Mouse (Mus musculus): ENCODE measurements around the gene Cpne2. TPM values are rescaled to one million over a fixed set of nuclear protein-coding genes. Genes with fewer than 3 reads are reported as not detected.

The Cpne2 gene
- 25.6 and 29.9 TPM in 2 replicates for polyA plus RNA-seq (2015; fragmentation: Nextera tagmentation; extraction: Ambion mirVana)

- Histone ChIP-seq H3K9me3 (replicated peaks) (no peaks in the 10 kb centered on the region), H3K9ac (replicated peaks) (peak within 1 kb of the TSS; percentile 75), H3K4me2 (peak within 1 kb of the TSS; percentile 86), H3K27me3 (replicated peaks) (peaks cover 30% of the 10 kb centered on the region), H3K4me3 (replicated peaks) (peak within 1 kb of the TSS; percentile 62), H3K4me1 (peaks cover 47% of the 10 kb centered on the region), H3K36me3 (no peaks in the 10 kb centered on the region), H3K27ac (replicated peaks) (peak within 1 kb of the TSS; percentile 76)
- under 1% methylated on average over 78 of the region's 81 CpGs for WGBS
- ATAC-seq (ENCODE audit: low FRiP score) = peak; percentile 75
These were observed at the start of gene Cpne2 for GRCm38 (mm10) chr8:94532873-94533671. TSS of gene Cpne2 (plus strand) at chr8:94532990.

- ATAC-seq (ENCODE audit: low FRiP score) = no peak
These were observed 47.5 kb upstream of the Cpne2 start for GRCm38 (mm10) chr8:94485288-94485687.

GRCm38 (mm10) chr8:94485882-94486281, 46.9 kb upstream of the Cpne2 start:
- no peaks in the 10 kb centered on the region for H3K9me3 ChIP-seq (replicated peaks)
- peaks cover 12% of the 10 kb centered on the region; the same call in 1 of the 2 replicates for H3K27me3 ChIP-seq (replicated peaks)
- 31% methylated on average over 2 of the region's 2 CpGs for WGBS
- no peaks in the 10 kb centered on the region for H3K4me1 ChIP-seq
- no peak overlapping the region for H3K4me3 ChIP-seq (replicated peaks)
- H3K36me3 ChIP-seq = no peaks in the 10 kb centered on the region
- ATAC-seq (ENCODE audit: low FRiP score) = no peak
- no peak overlapping the region for H3K4me2 ChIP-seq
- no peak overlapping the region for H3K27ac ChIP-seq (replicated peaks)
- no peak overlapping the region for H3K9ac ChIP-seq (replicated peaks)

More at GRCm38 (mm10) chr8:94485288-94485687, 47.5 kb upstream of the Cpne2 start:
- WGBS = 82% methylated on average over 3 of the region's 3 CpGs
- Histone ChIP-seq H3K9me3 (replicated peaks) (no peaks in the 10 kb centered on the region), H3K4me1 (no peaks in the 10 kb centered on the region), H3K36me3 (no peaks in the 10 kb centered on the region), H3K27ac (replicated peaks) (no peak overlapping the region), H3K4me3 (replicated peaks) (no peak overlapping the region), H3K27me3 (replicated peaks) (peaks cover 12% of the 10 kb centered on the region; the same call in 1 of the 2 replicates), H3K9ac (replicated peaks) (no peak overlapping the region), H3K4me2 (no peak overlapping the region)

- 78% methylated on average over 2 of the region's 2 CpGs for WGBS
- Histone ChIP-seq H3K4me1 (peaks cover 11% of the 10 kb centered on the region), H3K9ac (replicated peaks) (no peak overlapping the region), H3K27me3 (replicated peaks) (peaks cover 7% of the 10 kb centered on the region; the same call in 1 of the 2 replicates), H3K36me3 (no peaks in the 10 kb centered on the region), H3K9me3 (replicated peaks) (no peaks in the 10 kb centered on the region), H3K4me3 (replicated peaks) (no peak overlapping the region), H3K4me2 (no peak overlapping the region), H3K27ac (replicated peaks) (no peak overlapping the region)
- no peak for ATAC-seq (ENCODE audit: low FRiP score)
These were observed 44.8 kb upstream of the Cpne2 start for GRCm38 (mm10) chr8:94488016-94488415.

- 74% methylated on average over 4 of the region's 4 CpGs for WGBS
These were observed 42.8 kb upstream of the Cpne2 start for GRCm38 (mm10) chr8:94489809-94490483.

GRCm38 (mm10) chr8:94492021-94492681, 40.6 kb upstream of the Cpne2 start:
- peak overlapping the region; percentile 71 for H3K4me2 ChIP-seq
- H3K27me3 ChIP-seq (replicated peaks) = no peaks in the 10 kb centered on the region
- WGBS = 5% methylated on average over 15 of the region's 15 CpGs

More at GRCm38 (mm10) chr8:94489809-94490483, 42.8 kb upstream of the Cpne2 start:
- ATAC-seq (ENCODE audit: low FRiP score) = no peak
- Histone ChIP-seq H3K4me2 (no peak overlapping the region), H3K27ac (replicated peaks) (no peak overlapping the region), H3K9me3 (replicated peaks) (no peaks in the 10 kb centered on the region), H3K9ac (replicated peaks) (no peak overlapping the region), H3K27me3 (replicated peaks) (no peaks in the 10 kb centered on the region), H3K4me1 (peaks cover 11% of the 10 kb centered on the region), H3K4me3 (replicated peaks) (no peak overlapping the region), H3K36me3 (no peaks in the 10 kb centered on the region)

GRCm38 (mm10) chr8:94493240-94493639, 39.5 kb upstream of the Cpne2 start:
- 47% methylated on average over 1 of the region's 1 CpGs for WGBS
- Histone ChIP-seq H3K27me3 (replicated peaks) (no peaks in the 10 kb centered on the region), H3K27ac (replicated peaks) (no peak overlapping the region), H3K4me2 (no peak overlapping the region), H3K36me3 (no peaks in the 10 kb centered on the region), H3K9me3 (replicated peaks) (no peaks in the 10 kb centered on the region), H3K9ac (replicated peaks) (no peak overlapping the region), H3K4me3 (replicated peaks) (no peak overlapping the region), H3K4me1 (peaks cover 11% of the 10 kb centered on the region)
- no peak for ATAC-seq (ENCODE audit: low FRiP score)

More at GRCm38 (mm10) chr8:94492021-94492681, 40.6 kb upstream of the Cpne2 start:
- peak; percentile 93 for ATAC-seq (ENCODE audit: low FRiP score)
- H3K36me3 ChIP-seq = no peaks in the 10 kb centered on the region
- no peak overlapping the region; the same call in 1 of the 2 replicates for H3K27ac ChIP-seq (replicated peaks)
- H3K4me3 ChIP-seq (replicated peaks) = peak overlapping the region; percentile 32
- H3K9ac ChIP-seq (replicated peaks) = peak overlapping the region; percentile 47
- peaks cover 11% of the 10 kb centered on the region for H3K4me1 ChIP-seq
- H3K9me3 ChIP-seq (replicated peaks) = no peaks in the 10 kb centered on the region

- no peaks in the 10 kb centered on the region for H3K9me3 ChIP-seq (replicated peaks)
- no peak overlapping the region for H3K4me3 ChIP-seq (replicated peaks)
- H3K27ac ChIP-seq (replicated peaks) = no peak overlapping the region
- H3K27me3 ChIP-seq (replicated peaks) = no peaks in the 10 kb centered on the region
- H3K4me2 ChIP-seq = no peak overlapping the region
- WGBS = 66% methylated on average over 5 of the region's 5 CpGs
- H3K36me3 ChIP-seq = no peaks in the 10 kb centered on the region
- H3K9ac ChIP-seq (replicated peaks) = no peak overlapping the region
- no peaks in the 10 kb centered on the region for H3K4me1 ChIP-seq
- no peak for ATAC-seq (ENCODE audit: low FRiP score)
These were observed 17.2 kb upstream of the Cpne2 start for GRCm38 (mm10) chr8:94515430-94516208.

GRCm38 (mm10) chr8:94516209-94516593, 16.6 kb upstream of the Cpne2 start:
- H3K9ac ChIP-seq (replicated peaks) = no peak overlapping the region
- no peaks in the 10 kb centered on the region for H3K4me1 ChIP-seq
- H3K36me3 ChIP-seq = no peaks in the 10 kb centered on the region
- 24% methylated on average over 1 of the region's 1 CpGs for WGBS
- H3K27ac ChIP-seq (replicated peaks) = no peak overlapping the region
- H3K4me3 ChIP-seq (replicated peaks) = no peak overlapping the region
- no peak overlapping the region for H3K4me2 ChIP-seq
- no peaks in the 10 kb centered on the region for H3K27me3 ChIP-seq (replicated peaks)
- no peaks in the 10 kb centered on the region for H3K9me3 ChIP-seq (replicated peaks)
- no peak for ATAC-seq (ENCODE audit: low FRiP score)

GRCm38 (mm10) chr8:94516766-94517165, 16.0 kb upstream of the Cpne2 start:
- whole genome bisulfite sequencing = 76% methylated on average over 3 of the region's 3 CpGs
- H3K4me1 ChIP-seq = no peaks in the 10 kb centered on the region
- H3K9ac ChIP-seq (replicated peaks) = no peak overlapping the region
- ATAC-seq (ENCODE audit: low FRiP score) = no peak
- H3K4me2 ChIP-seq = no peak overlapping the region
- no peak overlapping the region for H3K4me3 ChIP-seq (replicated peaks)
- no peaks in the 10 kb centered on the region for H3K9me3 ChIP-seq (replicated peaks)
- H3K27ac ChIP-seq (replicated peaks) = no peak overlapping the region
- H3K36me3 ChIP-seq = no peaks in the 10 kb centered on the region
- H3K27me3 ChIP-seq (replicated peaks) = no peaks in the 10 kb centered on the region

- no peaks in the 10 kb centered on the region for H3K4me1 ChIP-seq
- ATAC-seq (ENCODE audit: low FRiP score) = no peak
- H3K4me3 ChIP-seq (replicated peaks) = no peak overlapping the region
- 79% methylated on average over 10 of the region's 10 CpGs for WGBS
- no peak overlapping the region for H3K4me2 ChIP-seq
- no peaks in the 10 kb centered on the region for H3K36me3 ChIP-seq
- H3K27ac ChIP-seq (replicated peaks) = no peak overlapping the region
- no peaks in the 10 kb centered on the region for H3K9me3 ChIP-seq (replicated peaks)
- no peak overlapping the region for H3K9ac ChIP-seq (replicated peaks)
- H3K27me3 ChIP-seq (replicated peaks) = no peaks in the 10 kb centered on the region
These were observed 14.5 kb upstream of the Cpne2 start for GRCm38 (mm10) chr8:94518331-94518730.

Measured in neural tube, embryonic 15.5 days (tissue).